Mouse (Mus musculus) frontal cortex, postnatal 25 days (tissue): ENCODE data around the gene Glcci1.
A peak's percentile ranks its signal among the peaks of the same experiment; 100 is the strongest.
"Not testable (repeated sequence)": the region's sequence is repeated elsewhere in the genome, so short reads cannot be mapped to it uniquely, and the experiment has no call there.

Source experiments
- DNase-seq, 2 experiments: peaks; one replicate each; pipeline ENCODE4 v3.0.0; 2022; ENCODE audit warnings: low spot score in 2 of 2

Gene Glcci1

DNA sequence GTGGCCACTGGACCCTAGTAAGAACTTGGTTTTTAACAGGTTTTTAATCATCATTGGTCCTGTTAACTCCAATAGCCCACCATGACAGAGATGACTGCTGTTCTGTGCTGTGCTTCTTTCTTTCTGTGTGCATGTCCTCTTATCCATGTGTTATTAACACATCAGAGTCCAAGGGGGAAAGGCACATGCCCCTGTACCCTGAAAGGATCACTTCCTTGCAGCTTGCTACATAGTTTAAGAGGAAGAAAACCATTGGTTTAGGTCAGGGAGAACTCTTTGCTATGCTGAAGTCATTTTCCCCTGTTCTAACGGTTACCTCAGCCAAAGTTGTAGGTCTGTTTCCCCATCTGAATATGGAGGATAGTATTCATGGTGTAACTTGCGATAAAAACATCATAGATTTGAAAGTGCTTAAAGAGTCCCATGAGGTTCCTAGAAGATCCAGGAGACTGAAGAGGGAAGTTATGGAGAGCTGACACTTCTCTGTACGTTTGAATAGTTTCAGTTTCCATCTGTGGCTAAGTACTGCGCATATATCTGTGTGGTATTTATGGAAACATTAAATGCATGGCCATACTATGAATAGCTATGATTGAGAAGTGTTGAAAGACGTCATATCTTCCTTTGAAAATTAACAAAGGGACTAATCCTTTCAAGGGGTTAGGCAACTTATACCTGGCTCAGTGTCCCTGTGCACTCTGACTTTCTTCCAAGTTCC is 14.1 kb upstream of the Glcci1 start:
- no peak for DNase-seq

DNA sequence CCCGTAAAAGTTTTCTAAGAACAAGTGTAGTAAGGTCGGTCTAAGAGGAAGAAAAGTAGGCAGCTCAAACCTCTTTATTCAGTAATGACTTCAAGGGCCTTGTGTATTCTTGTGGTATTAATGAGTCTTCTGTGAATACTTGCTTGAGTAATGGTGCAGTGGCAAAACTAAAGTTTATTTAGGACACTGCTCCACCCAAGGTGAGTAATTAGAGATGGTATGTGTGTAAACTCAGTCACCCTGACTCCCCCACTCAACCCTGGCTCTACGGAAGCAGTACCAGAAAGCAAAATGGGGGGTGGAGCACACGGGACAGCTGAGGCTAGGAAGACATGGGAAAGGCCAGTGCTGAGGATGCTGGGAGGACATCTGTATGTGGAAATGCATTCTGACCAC is 13.6 kb upstream of the Glcci1 start:
- no peak for DNase-seq

DNA sequence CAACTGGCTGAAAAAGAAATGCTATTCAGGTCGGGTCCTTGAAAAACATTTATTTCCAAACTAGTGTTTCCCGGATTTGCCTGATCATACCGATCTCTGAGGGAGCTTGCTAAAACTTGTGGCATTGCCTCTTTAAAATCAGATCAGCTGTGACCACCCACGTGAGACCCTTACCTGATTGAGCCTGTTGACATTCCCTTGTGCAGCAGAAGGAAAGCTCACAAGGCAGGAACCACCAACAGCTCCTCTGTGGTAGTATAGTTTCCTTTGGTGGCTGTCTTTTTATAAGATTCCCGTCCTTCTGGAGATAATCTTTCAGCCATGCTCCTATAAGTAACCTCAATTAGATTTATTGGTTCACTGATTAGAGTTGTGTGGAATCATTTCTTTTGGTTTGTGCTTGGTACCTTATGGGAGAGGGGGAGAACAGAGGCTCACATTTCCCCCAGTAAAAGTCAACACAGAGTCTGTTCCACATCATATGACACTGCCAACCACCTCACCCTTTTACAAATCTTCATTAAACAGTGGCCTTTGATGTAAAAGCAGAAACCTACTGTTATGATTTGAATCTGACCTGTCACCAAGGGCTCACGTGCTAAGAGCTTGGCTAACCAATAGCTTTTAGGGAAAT is 12.0 kb upstream of the Glcci1 start:
- no peak for DNase-seq

DNA sequence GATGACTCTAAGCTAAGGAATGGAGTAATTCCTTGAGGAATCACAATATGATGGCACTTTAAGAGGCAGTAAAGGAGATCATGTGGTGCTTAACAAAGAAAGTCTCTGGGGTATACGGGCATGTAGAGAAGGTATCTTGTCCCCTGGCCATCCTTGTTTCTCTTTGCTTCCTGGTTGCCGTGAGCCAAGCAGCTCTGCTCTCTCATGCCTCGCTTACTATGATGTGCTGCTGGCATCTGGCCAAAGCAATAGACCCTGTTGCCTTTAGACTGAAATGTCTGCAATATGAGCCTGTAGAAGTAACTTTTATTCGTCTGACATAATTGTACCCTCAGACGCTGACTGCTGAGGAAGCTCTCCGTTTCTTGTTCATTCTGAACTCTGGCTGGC is 11.5 kb upstream of the Glcci1 start:
- DNase-seq: no peak

DNA sequence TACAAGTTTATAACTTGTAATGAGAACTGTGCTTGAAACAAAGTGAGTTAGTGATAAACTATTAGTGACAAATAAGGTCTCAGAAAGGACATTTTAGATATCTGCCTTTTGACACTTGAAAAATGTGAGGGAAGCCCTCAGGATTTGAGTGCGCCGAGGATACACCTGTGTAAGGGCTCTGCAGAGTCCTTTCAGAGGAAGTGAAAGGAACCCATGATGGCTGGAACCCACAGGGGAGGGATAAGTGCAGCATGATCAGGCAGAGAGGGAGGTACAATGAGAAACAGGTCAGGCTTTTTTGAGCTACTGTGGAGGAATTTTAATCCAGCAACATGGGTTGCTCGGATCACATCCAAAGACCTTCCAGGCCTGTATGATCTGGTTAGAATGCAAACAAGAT is 10.4 kb upstream of the Glcci1 start:
- no peak for DNase-seq

DNA sequence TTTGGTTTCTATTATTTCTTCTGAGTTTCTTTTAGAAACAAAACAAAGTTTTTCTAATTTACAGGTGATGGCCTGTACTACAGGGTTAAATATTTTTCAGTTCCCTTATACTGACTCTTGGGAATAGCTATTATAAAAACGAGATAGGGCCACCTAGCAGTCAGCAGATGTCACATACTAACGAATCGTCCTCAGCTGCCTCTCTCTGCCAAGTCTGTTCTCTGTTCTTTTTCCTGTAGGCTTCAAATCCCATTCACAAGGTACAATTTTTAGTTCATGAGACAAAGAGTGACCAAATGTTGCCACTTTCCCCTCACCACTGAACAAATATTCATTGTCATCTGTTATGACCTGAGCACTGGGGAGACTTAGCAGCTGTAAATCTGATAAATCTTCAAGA is 5.4 kb upstream of the Glcci1 start:
- DNase-seq: no peak

DNA sequence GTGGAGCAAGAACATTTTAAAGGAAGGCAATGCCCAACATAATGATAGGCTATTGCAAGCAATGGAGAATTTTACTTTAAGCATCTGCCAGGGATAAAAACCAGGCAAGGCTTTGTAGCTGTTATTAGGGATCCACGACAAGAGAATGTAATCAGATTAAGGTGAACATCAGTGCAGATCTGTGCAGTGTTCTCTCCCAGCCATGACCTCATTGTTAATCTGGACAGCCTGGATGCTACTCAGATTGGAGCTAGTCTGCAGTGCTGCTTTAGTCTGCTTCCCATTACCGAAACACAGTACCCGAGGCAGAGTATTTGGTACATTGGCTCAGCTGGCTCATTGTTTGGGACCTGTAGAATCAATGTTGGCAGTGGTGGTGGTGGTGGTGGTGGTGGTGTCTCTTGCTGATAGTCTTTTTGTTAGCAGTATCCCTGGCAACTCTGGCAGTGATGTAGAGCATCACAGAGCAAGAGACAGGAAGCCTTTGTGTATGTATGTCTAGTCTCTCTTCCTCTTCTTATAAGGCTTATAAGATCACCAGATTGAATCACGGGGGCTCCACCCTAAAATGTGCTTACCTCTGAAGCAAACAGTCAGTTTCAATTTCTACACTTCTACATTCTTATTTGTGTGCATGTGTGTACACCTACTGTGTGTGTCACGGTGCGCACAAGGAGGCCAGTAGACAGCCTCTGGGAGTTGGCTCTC is 4.7 kb upstream of the Glcci1 start:
- DNase-seq: no peak

DNA sequence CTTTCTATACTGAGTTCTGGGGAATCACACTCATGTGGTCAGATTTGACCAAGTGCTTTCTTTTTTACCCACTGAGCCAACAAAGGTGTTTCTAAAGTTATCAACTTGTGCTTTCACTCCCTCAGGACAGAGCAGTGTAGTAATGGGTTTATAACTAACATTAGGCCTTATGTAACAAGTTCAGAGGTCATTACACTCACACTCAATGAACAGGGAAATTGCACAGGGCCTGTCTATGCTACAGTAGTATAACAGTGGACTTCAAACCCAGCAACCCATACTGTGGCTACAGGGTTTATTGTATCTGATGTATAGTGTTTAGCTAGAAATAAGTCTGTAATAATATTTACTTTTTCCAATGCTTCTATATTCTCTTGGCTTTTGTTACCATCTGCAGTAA is 2.8 kb upstream of the Glcci1 start:
- no peak for DNase-seq

DNA sequence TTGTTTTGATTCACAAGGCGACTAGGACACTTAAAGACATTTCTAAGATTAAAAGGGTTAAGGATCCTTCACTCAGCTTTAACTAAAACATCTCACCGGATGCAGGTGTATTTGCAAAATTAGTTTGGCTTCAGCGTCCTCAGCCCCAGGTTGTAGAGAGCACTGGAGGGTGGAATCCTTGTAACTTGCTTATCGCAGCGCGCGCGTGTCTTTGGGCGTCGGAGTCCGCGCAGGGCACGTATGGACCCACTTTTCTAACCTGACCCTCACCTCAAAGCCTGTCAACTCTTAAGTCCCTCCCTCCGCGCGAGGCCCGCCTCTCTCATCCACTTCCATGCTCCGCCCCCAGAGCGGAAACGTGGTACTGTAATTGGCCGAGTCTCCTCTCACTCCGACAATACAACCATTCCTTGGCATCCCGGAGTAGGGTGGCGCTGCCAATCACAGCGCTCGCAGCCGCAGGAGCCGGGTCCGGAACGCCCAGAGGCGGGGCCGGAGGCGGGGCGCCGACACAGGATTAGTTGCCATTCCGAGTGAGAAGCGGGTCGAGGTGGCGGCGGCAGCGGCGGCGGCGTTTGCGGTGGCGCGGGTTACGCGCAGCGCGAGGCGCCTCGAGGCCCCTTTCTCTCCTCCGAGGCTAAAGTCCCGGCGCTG is 390 bp upstream of the Glcci1 start:
- peak; percentile 97 to 99 for DNase-seq

DNA sequence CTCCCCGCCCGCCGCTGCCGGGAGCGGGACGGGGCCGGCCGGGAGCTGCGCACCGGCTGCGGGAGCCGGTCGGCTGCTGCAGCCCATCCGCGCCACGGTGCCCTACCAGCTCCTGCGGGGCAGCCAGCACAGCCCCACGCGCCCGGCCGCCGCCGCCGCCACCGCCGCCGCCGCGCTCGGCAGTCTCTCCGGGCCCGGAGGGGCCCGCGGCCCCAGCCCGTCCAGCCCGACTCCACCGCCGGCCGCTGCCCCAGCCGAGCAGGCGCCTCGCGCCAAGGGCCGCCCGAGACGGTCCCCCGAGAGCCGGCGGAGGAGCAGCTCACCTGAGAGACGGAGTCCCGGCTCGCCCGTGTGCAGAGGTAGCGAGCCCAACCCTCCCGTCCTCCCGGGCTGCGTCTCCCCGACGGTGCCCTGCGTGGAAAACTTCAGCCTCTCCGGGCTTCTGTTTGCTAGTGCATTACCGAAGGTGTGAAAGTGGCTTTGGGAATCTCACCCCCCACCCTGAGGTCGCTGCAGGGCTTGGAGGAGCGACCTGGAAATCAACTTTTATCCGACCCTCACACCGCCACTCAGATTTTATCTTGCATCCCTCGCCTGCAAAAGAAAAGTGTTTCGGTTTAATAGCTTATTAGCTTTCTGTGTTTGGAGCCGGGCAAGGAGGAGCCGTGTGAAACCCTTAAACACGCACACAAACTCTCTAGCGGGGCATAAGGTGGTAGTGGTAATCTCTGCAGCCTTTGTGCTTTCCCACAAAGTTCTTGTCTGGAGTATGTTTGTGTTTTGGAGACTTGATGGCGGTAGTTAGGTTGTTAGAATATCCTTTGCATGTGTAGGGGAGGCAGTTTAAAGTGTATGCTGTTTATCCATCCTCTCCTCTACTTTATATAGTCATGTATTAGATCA is 812 bp downstream of the Glcci1 start:
- DNase-seq: peak; percentile 13 to 28

DNA sequence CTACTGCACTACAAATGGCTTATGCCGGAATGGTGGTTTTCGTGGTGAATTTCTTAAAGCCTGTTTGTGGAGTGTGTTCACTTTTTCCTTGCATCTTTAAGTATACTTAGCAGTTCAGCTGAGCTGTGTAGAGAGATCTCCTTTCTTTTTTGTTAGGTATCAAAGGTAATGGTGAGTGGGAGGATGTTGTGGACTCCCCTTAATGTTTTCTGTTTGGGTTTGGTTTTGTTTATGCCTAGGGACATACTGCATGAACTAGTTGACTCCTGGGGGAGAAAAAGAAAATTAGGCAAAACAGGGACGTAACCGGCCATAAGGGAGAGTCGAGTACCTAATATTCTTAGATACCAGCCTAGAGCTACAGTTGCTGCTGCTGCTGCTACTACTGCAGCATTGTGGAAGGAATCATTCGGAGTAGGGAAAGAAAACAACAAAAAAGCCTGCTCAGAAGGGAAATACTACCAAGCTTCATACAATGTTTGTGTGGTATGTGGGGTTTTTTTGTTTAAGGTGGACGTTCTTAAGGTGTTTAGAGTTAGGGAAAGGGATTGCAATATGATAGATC is 1.5 kb downstream of the Glcci1 start:
- no peak for DNase-seq

DNA sequence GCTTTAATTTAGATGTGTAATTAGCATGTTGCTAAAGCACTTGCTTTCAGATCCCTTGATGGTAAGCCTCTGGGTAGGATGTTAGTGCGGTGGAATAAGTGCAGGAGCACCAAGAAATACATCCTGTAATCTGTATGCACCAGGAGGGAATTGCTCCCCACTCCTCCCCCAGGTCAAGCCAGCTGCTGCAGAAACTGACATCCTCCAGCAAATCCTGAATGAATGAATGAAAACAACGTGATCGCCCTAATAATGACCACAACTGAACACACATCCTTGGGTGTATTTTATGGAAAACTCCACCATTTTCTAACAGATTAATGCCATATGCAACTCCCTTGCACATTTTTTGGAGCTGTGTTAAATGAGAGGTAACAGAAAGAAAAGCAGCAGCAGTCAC is 2.0 kb downstream of the Glcci1 start:
- DNase-seq: no peak

DNA sequence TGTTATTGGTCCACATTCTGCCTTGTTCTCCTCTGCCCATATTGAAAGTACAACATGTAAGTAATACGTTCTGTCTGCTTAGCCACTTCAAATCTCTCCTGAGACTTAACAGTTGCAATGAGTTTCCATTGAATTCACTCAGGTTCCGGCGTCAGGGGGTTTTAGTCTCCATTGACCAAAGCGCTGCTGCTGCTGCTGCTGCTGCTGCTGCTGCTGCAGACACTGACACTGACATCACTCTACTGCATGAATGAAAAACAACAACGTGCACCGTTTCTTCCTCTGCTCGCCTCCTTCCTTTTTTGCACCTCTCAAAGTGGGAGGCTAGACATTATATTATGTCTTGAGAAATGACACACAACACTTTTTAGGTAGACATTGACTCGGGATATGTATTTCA is 3.0 kb downstream of the Glcci1 start:
- no peak for DNase-seq

DNA sequence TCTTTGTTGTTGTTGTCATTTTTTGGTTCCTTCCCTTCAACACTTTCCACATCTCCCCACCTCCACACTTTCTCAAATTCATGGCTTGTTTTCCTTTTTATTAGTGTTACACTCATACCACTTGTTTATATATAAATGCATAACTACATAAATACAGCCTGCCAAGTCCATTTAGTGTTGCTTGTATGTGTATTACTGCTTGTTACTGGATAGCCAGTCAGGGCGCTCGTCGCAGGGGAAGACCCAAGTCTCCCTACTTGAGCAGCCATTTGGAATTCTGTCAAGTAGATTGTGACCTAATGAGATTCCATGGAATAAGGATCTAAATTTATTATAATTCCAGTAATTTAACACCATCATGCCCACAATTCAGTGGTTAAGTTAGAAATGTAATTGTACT is 10.3 kb downstream of the Glcci1 start:
- DNase-seq: no peak

DNA sequence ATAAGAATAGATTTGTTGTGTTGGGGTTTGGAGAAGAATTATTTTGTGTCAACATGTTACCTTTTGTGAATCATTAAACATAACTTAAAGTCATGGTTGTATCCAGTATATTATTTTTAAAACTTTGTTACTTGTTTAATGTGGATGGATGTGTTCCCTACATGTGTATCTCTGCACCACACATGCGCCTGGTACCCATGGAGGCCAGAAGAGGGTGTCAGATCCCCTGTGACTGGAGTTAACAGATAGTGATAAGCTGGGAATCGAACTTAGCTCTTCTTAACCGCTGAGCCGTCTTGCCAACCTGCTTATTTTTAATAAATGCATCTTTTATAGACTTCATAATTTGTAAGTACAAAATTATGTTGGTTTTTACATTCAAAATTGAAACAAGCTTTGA is 11.8 kb downstream of the Glcci1 start:
- no peak for DNase-seq

DNA sequence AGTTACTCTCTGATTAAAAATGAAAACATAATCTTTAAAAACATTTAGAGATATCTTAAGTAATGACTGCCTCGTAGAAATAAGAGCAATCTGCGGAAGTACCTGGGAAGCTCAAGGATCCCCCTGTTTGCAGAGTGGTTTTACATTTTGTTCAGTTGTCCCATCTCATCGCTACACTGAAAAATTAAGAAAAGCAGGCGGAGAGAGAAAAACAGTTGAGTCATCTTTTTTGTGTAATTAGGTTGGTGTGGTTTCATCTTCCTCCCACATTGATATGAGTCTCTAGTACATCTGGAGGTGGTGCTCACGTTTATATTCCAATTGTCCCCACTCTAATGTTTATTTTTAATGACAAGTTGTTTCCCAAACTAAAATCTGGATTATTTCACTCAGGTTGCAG is 15.3 kb downstream of the Glcci1 start:
- DNase-seq: no peak

DNA sequence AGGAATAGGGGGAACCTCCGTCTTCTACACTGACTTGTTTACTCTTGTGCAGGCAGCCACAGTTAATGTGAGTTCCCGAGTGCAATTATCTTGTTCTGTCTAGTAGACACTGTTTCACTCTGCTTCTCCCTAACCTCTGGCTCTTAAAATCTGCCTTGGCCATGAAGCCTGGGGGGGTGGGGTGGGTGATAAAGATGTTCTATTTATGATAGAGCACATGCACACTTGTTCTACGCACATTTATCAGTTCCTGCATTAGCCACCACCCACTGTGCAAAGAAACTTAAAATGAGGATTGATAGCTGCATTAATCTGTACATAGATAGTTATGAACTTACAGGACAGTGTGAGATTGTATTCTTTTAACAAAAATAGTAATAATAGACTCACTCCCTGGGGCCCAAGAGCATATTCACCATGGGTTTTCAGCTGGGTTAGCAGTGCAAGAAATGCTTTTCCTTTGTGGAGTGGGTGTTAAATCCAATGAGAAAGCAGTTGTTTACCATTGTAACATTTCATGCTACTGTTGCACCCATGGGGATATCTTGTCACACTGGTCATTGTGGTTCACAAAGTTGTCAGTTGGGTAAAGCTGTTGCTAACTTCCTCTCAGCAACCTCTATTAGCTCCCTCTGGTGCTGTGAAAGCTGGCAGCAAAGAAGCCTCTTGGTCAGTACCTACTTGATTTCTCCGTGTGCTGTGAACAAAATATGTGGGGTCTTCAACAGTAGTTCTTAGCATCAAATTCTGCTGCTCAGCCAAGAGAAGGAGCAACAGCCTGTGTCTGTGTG is 21.9 kb downstream of the Glcci1 start:
- DNase-seq: no peak

DNA sequence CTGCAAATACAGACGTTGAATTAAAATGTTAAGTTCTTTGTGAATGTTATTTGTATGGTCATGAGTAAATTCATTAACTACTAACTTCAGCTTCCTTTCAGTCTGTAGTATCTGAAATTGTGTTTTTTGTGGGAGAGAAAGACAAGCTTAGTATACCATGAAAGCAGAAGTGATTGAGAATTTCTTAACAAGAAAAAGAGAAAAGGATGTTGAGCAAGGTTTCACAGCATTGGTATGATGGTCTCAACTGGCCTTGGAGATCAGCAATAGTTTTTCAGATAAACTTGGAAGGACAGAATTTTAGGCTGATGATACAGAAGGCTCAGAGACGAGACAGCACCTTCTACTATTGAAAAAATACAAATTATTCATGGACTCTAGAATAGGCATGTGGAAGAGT is 27.5 kb downstream of the Glcci1 start:
- DNase-seq: no peak

DNA sequence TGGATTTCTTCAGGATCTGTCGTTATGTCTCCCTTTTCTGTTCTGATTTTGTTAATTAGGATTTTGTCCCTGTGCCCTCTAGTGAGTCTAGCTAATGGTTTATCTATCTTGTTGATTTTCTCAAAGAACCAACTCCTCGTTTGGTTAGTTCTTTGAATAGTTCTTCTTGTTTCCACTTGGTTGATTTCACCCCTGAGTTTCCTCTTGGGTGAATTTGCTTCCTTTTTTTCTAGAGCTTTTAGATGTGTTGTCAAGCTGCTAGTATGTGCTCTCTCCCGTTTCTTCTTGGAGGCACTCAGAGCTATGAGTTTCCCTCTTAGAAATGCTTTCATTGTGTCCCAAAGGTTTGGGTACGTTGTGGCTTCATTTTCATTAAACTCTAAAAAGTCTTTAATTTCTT is 32.1 kb downstream of the Glcci1 start:
- not testable (repeated sequence) for DNase-seq

DNA sequence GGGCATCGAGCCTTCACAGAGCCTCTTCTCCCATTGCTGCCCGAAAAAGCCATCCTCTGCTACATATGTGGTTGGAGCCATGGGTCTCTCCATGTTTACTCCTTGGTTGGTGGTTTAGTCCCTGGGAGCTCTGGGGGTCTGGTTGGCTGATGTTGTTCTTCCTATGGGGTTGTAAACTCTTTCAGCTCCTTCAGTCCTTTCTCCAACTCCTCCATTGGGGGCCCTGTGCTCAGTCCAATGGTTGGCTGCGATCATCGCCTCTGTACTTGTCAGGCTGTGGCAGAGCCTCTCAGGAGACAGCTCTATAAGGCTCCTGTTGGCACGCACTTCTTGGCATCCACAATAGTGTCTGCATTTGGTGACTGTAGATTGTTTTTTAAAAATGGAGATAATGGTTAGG is 35.4 kb downstream of the Glcci1 start:
- no peak for DNase-seq

DNA sequence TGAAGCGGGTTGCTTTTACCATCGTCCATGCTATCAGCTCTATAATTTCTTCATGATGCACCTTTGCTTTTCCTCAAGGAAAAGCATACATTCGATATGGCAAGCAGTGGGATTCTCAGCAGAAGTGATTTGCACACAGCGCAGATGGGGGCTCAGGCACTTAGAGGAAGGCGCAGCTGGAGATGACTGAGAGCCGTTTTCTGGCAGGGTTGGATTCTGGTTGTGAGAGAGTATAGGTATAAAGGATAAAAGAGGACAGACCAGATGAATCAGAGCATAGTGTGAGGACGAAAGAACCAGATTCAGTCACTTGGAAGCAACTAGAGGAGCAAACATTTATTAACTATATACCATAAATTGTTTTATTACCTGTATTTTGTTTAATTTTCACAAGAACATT is 36.4 kb downstream of the Glcci1 start:
- no peak for DNase-seq
